Mouse (Mus musculus) embryonic fibroblast, embryonic 13.5 days (primary cell): Measurements from ENCODE around the gene Plcd4. TPM values are rescaled to one million over a fixed set of nuclear protein-coding genes. Genes with fewer than 3 reads are reported as not detected.
A peak's percentile ranks its signal among the peaks of the same experiment; 100 is the strongest.
"Not testable (repeated sequence)": the region's sequence is repeated elsewhere in the genome, so short reads cannot be mapped to it uniquely, and the experiment has no call there.

ENCODE experiments used
- H3K27ac ChIP-seq: 2 replicates; pipeline ENCODE4 v1.5.1; 2012; ENCODE audit warnings: low read length, control low read depth, inconsistent platforms; ENCODE audit not compliant: insufficient read depth
- H3K4me1 ChIP-seq: 2 replicates; pipeline ENCODE4 v1.6.1; 2011; ENCODE audit warnings: low read length; ENCODE audit not compliant: control insufficient read depth, insufficient read depth
- H3K4me3 ChIP-seq: 2 replicates; pipeline ENCODE4 v1.5.1; 2011; ENCODE audit warnings: mild to moderate bottlenecking, control low read depth, low read length; ENCODE audit not compliant: insufficient read depth
- CTCF ChIP-seq: IDR thresholded peaks from 2 replicates; pipeline ENCODE4 v1.5.1; 2011; ENCODE audit warnings: mild to moderate bottlenecking, control low read depth, low read length, moderate library complexity, borderline replicate concordance; ENCODE audit not compliant: insufficient read depth
- POLR2A ChIP-seq: IDR thresholded peaks from 2 replicates; pipeline ENCODE4 v1.6.1; 2011; ENCODE audit warnings: low read depth, mild to moderate bottlenecking, control low read depth, low read length, moderate library complexity
- polyA plus RNA-seq: library from polyadenylated mRNA; stranded (reverse); fragments of >200 nt; gene quantifications from 2 replicates; pipeline ENCODE4 v1.2.4, GENCODE M21; 2011; ENCODE audit warnings: low read depth; ENCODE audit not compliant: missing spikeins, insufficient read length

Plcd4 gene
- polyA plus RNA-seq = 0.30 and 1.8 TPM in 2 replicates

DNA sequence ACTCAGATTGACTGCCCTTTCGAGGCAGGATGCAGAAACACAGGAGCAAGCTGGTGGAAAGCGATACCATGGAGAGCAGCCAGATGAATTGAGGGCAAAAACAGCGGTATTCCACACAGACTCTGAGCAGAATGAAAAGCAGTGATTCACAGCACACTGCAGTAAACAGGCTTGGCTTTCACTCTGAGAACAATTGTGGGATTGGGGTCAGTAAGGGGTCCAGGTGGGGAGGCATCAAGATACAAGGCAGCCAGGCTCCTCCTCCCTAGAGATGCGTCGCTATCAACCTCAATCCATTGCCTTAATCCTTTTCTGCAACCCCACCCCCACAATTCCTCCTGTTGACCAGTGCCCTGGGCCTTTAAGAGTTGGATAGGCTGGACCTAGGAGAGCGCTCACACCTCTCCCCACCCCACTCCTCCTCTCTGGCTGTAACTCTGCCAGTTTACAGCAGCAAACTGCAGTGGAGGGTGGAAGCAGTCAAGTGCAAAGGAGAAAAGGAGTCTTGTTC lies at the start of gene Plcd4:
Gene Plcd4, plus strand, starts transcription at position 438 of the 511 bp plus-strand sequence.
- TF ChIP-seq POLR2A (no peak), CTCF (no peak)
- Histone ChIP-seq H3K4me3 (no peak within 1 kb of the TSS), H3K4me1 (no peaks in the 10 kb centered on the region), H3K27ac (no peak within 1 kb of the TSS)

GRCm38 (mm10) chr1:74501106-74501505 lies 41.6 kb upstream of the Plcd4 start:
- Histone ChIP-seq H3K4me1 (no peaks in the 10 kb centered on the region; the same call in 1 of the 2 replicates), H3K4me3 (no peak overlapping the region), H3K27ac (no peak overlapping the region)
- TF ChIP-seq CTCF (no peak), POLR2A (no peak)

GRCm38 (mm10) chr1:74505393-74505720 lies 37.3 kb upstream of the Plcd4 start:
- H3K4me3 ChIP-seq = peak overlapping the region; percentile 100
- no peak overlapping the region for H3K27ac ChIP-seq
- no peak for TF ChIP-seq CTCF
- no peak for TF ChIP-seq POLR2A
- H3K4me1 ChIP-seq = peaks cover 6% of the 10 kb centered on the region; the same call in 1 of the 2 replicates

- Histone ChIP-seq H3K27ac (peak within 1 kb of the TSS; percentile 85), H3K4me1 (peaks cover 6% of the 10 kb centered on the region; the same call in 1 of the 2 replicates), H3K4me3 (peak within 1 kb of the TSS; percentile 100)
- no peak for TF ChIP-seq CTCF
- TF ChIP-seq POLR2A = peak; percentile 63
Observed at GRCm38 (mm10) chr1:74505721-74506464, 36.8 kb upstream of the Plcd4 start, which contains the start of gene Cnot9. Gene Cnot9 (plus strand): TSS chr1:74506058.

DNA sequence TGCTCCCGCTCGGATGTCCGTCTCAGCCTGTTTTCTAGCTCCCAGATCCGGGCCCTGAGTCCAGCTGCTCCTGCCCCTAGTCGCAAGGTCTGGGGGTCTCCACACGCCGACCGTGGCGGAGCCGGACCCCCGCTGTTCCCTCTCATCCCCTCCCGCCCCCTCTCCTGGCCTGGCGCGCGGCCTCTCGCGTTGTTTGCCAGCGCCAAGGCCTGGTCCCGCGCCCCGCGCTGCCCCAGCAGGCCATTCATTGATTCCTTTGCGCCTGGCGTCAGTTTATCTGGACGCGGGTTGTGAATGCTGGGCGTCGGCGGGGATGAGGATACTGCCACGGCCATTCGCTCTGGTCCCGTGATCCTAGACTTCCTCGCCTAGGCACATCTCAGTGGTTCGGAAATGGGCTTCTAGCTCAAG lies 36.2 kb upstream of the Plcd4 start:
- Histone ChIP-seq H3K27ac (peak overlapping the region; percentile 85), H3K4me1 (peaks cover 6% of the 10 kb centered on the region; the same call in 1 of the 2 replicates), H3K4me3 (peak overlapping the region; percentile 93)
- 0 out of 2 replicates have a peak, but pooled peaks have one; percentile 5 for TF ChIP-seq POLR2A
- no peak for TF ChIP-seq CTCF

DNA sequence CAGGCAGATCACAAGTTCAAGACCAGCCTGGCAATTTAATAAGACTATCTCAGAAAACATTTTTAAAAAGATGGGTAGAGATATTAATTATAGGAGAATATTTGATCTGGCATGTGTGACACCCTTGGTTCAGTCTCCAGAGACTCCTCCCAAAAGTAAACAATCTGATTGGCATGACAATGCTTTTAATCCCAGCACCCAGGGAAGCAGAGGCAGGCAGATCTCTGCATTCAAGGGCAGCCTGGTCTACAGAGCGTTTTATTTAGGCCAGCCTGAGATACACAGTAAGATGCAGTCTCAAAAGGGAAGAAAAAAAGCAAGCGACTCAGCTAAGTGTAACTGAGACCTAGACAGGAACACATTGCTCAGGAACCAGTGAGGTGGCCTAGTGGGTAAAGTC lies 34.9 kb upstream of the Plcd4 start:
- peak overlapping the region; percentile 93 for H3K4me3 ChIP-seq
- H3K27ac ChIP-seq = no peak overlapping the region
- H3K4me1 ChIP-seq = peaks cover 6% of the 10 kb centered on the region; the same call in 1 of the 2 replicates
- no peak for TF ChIP-seq POLR2A
- TF ChIP-seq CTCF = no peak

DNA sequence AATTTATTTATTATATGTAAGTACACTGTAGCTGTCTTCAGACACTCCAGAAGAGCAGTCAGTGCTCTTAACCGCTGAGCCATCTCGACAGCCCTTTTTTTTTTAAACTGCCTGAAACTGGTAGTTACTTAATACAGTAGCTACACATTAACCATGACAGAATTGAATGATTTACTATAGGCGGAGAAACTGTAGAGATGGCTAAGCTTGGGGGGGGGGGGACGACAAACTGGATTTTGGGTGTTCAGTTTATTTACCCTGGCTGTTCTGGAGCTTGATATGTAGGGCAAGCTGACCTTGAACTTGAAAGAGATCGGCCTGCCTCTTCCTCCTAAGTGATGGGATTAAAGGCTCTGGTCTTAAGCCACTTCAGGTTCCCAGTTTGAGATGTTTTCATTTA lies 31.4 kb upstream of the Plcd4 start:
- Histone ChIP-seq H3K27ac (no peak overlapping the region), H3K4me1 (peaks cover 6% of the 10 kb centered on the region; the same call in 1 of the 2 replicates), H3K4me3 (no peak overlapping the region)
- TF ChIP-seq CTCF (no peak), POLR2A (no peak)

GRCm38 (mm10) chr1:74512999-74513398 lies 29.7 kb upstream of the Plcd4 start:
- H3K4me3 ChIP-seq, H3K27ac ChIP-seq, H3K4me1 ChIP-seq: not testable (repeated sequence)

- TF ChIP-seq POLR2A (no peak), CTCF (no peak)
- Histone ChIP-seq H3K27ac (no peak overlapping the region), H3K4me1 (no peaks in the 10 kb centered on the region), H3K4me3 (no peak overlapping the region)
Observed at GRCm38 (mm10) chr1:74519875-74520274, 22.8 kb upstream of the Plcd4 start.

GRCm38 (mm10) chr1:74524746-74525145 lies 17.9 kb upstream of the Plcd4 start:
- H3K4me3 ChIP-seq = no peak overlapping the region
- H3K4me1 ChIP-seq = no peaks in the 10 kb centered on the region
- TF ChIP-seq POLR2A (no peak), CTCF (no peak)
- H3K27ac ChIP-seq = no peak overlapping the region
